Mouse (Mus musculus) megakaryocyte, embryonic 14.5 days (primary cell): Measurements from ENCODE around the gene Srebf2.
A peak's percentile ranks its signal among the peaks of the same experiment; 100 is the strongest.

Experiments used
- FLI1 ChIP-seq: IDR thresholded peaks from 2 replicates; pipeline ENCODE4 v1.6.1; 2012; ENCODE audit warnings: low read length, inconsistent platforms, mixed read lengths
- GATA1 ChIP-seq: IDR thresholded peaks from 3 replicates; pipeline ENCODE4 v1.6.1; 2012; ENCODE audit warnings: mixed read lengths, low read length, inconsistent platforms, borderline replicate concordance

DNA sequence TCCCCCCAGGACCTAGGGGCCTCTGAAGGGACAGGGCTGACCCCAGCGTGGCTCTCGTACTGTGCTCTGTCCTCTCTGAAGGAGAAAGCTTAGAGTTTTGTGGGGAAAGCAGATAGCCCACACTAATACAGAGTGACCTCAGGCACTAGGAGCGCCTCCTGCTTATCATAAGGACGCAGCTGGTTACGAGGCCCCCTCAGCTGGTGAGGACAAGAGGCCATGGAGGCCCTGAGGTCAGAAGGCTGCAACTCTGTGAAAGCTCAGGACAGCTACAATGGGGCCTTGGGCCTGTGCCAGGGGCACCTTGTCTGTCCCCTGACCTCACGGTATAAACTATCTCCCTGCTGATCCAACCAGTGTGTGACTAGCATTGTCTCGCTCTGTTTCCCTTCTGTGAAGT lies 37.2 kb downstream of the Srebf2 start:
- TF ChIP-seq GATA1 (peak; percentile 46; the same call in 1 of the 3 replicates), FLI1 (0 out of 2 replicates have a peak, but pooled peaks have one; percentile 27)
